Mouse (Mus musculus): Measurements from ENCODE around the gene Gm14862. TPM values are rescaled to one million over a fixed set of nuclear protein-coding genes. Genes with fewer than 3 reads are reported as not detected.
A peak's percentile ranks its signal among the peaks of the same experiment; 100 is the strongest.

Gene Gm14862
- polyA plus RNA-seq, 1 experiment from 2014 or later: not detected

- Histone ChIP-seq H3K9ac (ENCODE audit: low read depth, low read length) (no peak overlapping the region), H3K27me3 (replicated peaks; ENCODE audit: control insufficient read depth, insufficient read depth, low read length) (no peaks in the 10 kb centered on the region), H3K4me2 (replicated peaks; ENCODE audit: low read depth) (no peak overlapping the region), H3K4me3 (ENCODE audit: low read depth, low read length) (no peak overlapping the region), H3K36me3 (ENCODE audit: control insufficient read depth, insufficient read depth) (no peaks in the 10 kb centered on the region), H3K27ac (ENCODE audit: low read depth, low read length) (no peak overlapping the region), H3K9me3 (ENCODE audit: control insufficient read depth) (no peaks in the 10 kb centered on the region), H3K4me1 (replicated peaks; ENCODE audit: control insufficient read depth, insufficient read depth, low read length) (no peaks in the 10 kb centered on the region)
- TF ChIP-seq CTCF (IDR thresholded peaks at IDR 0.05; ENCODE audit: low read depth): no peak
- WGBS: 77% methylated on average over 5 of the region's 5 CpGs
- no peak for ATAC-seq
Measured at GRCm38 (mm10) chrX:9240737-9241591, 15.7 kb downstream of the Gm14862 start.

GRCm38 (mm10) chrX:9227105-9227504 is 29.6 kb downstream of the Gm14862 start:
- Histone ChIP-seq H3K36me3 (ENCODE audit: control insufficient read depth, insufficient read depth) (no peaks in the 10 kb centered on the region), H3K9me3 (ENCODE audit: control insufficient read depth) (no peaks in the 10 kb centered on the region), H3K9ac (ENCODE audit: low read depth, low read length) (no peak overlapping the region), H3K4me2 (replicated peaks; ENCODE audit: low read depth) (no peak overlapping the region), H3K4me1 (replicated peaks; ENCODE audit: control insufficient read depth, insufficient read depth, low read length) (no peaks in the 10 kb centered on the region), H3K27me3 (replicated peaks; ENCODE audit: control insufficient read depth, insufficient read depth, low read length) (no peaks in the 10 kb centered on the region), H3K27ac (ENCODE audit: low read depth, low read length) (no peak overlapping the region), H3K4me3 (ENCODE audit: low read depth, low read length) (no peak overlapping the region)
- no peak for ATAC-seq
- TF ChIP-seq CTCF (IDR thresholded peaks at IDR 0.05; ENCODE audit: low read depth): no peak
- 59% methylated on average over 2 of the region's 2 CpGs for WGBS

GRCm38 (mm10) chrX:9222412-9223221 is 34.1 kb downstream of the Gm14862 start:
- no peak for TF ChIP-seq CTCF (IDR thresholded peaks at IDR 0.05; ENCODE audit: low read depth)
- WGBS: 62% methylated on average over 3 of the region's 3 CpGs
- Histone ChIP-seq H3K4me1 (replicated peaks; ENCODE audit: control insufficient read depth, insufficient read depth, low read length) (no peaks in the 10 kb centered on the region), H3K9me3 (ENCODE audit: control insufficient read depth) (no peaks in the 10 kb centered on the region), H3K9ac (ENCODE audit: low read depth, low read length) (no peak overlapping the region), H3K27ac (ENCODE audit: low read depth, low read length) (no peak overlapping the region), H3K27me3 (replicated peaks; ENCODE audit: control insufficient read depth, insufficient read depth, low read length) (no peaks in the 10 kb centered on the region), H3K4me2 (replicated peaks; ENCODE audit: low read depth) (no peak overlapping the region), H3K4me3 (ENCODE audit: low read depth, low read length) (no peak overlapping the region), H3K36me3 (ENCODE audit: control insufficient read depth, insufficient read depth) (no peaks in the 10 kb centered on the region)
- peak; percentile 97 for ATAC-seq

GRCm38 (mm10) chrX:9221736-9222135 is 35.0 kb downstream of the Gm14862 start:
- no peak for TF ChIP-seq CTCF (IDR thresholded peaks at IDR 0.05; ENCODE audit: low read depth)
- H3K27ac ChIP-seq (ENCODE audit: low read depth, low read length): no peak overlapping the region
- WGBS: 70% methylated on average over 4 of the region's 4 CpGs

DNA sequence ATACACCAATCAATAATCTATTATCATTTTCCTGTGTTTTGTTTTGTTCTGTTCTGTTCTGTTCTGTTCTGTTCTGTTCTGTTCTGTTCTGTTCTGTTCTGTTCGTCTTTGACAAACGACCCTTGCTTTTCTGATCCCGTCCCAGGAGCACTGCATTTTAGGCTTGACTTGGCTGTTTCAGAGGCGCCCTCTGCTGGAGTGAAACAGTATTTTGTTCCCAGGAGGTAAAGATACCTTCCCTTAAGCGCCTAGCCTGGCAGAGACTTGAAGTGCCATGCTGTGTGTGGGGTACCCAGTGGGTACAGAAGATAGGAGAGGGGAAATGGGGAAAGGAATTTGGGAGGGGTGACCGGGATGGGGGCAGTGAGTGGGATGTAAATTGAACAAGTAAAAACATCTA is 35.5 kb downstream of the Gm14862 start:
- ATAC-seq: no peak
- Histone ChIP-seq H3K27ac (ENCODE audit: low read depth, low read length) (no peak overlapping the region), H3K36me3 (ENCODE audit: control insufficient read depth, insufficient read depth) (no peaks in the 10 kb centered on the region), H3K4me2 (replicated peaks; ENCODE audit: low read depth) (no peak overlapping the region), H3K4me1 (replicated peaks; ENCODE audit: control insufficient read depth, insufficient read depth, low read length) (no peaks in the 10 kb centered on the region), H3K27me3 (replicated peaks; ENCODE audit: control insufficient read depth, insufficient read depth, low read length) (no peaks in the 10 kb centered on the region), H3K9ac (ENCODE audit: low read depth, low read length) (no peak overlapping the region), H3K9me3 (ENCODE audit: control insufficient read depth) (no peaks in the 10 kb centered on the region), H3K4me3 (ENCODE audit: low read depth, low read length) (no peak overlapping the region)
- WGBS: 38% methylated on average over 6 of the region's 6 CpGs
- TF ChIP-seq CTCF (IDR thresholded peaks at IDR 0.05; ENCODE audit: low read depth): peak; percentile 71

More at GRCm38 (mm10) chrX:9221736-9222135, 35.0 kb downstream of the Gm14862 start:
- Histone ChIP-seq H3K9me3 (ENCODE audit: control insufficient read depth) (no peaks in the 10 kb centered on the region), H3K36me3 (ENCODE audit: control insufficient read depth, insufficient read depth) (no peaks in the 10 kb centered on the region), H3K4me2 (replicated peaks; ENCODE audit: low read depth) (no peak overlapping the region), H3K4me1 (replicated peaks; ENCODE audit: control insufficient read depth, insufficient read depth, low read length) (no peaks in the 10 kb centered on the region), H3K27me3 (replicated peaks; ENCODE audit: control insufficient read depth, insufficient read depth, low read length) (no peaks in the 10 kb centered on the region), H3K9ac (ENCODE audit: low read depth, low read length) (no peak overlapping the region), H3K4me3 (ENCODE audit: low read depth, low read length) (no peak overlapping the region)
- no peak for ATAC-seq

- no peaks in the 10 kb centered on the region for H3K4me1 ChIP-seq (replicated peaks; ENCODE audit: control insufficient read depth, insufficient read depth, low read length)
- H3K9ac ChIP-seq (ENCODE audit: low read depth, low read length): no peak overlapping the region
- WGBS: 88% methylated on average over 3 of the region's 3 CpGs
- H3K27me3 ChIP-seq (replicated peaks; ENCODE audit: control insufficient read depth, insufficient read depth, low read length): no peaks in the 10 kb centered on the region
- no peaks in the 10 kb centered on the region for H3K36me3 ChIP-seq (ENCODE audit: control insufficient read depth, insufficient read depth)
- H3K4me2 ChIP-seq (replicated peaks; ENCODE audit: low read depth): no peak overlapping the region
- no peak for ATAC-seq
- no peaks in the 10 kb centered on the region for H3K9me3 ChIP-seq (ENCODE audit: control insufficient read depth)
- TF ChIP-seq CTCF (IDR thresholded peaks at IDR 0.05; ENCODE audit: low read depth): no peak
- H3K4me3 ChIP-seq (ENCODE audit: low read depth, low read length): no peak overlapping the region
- H3K27ac ChIP-seq (ENCODE audit: low read depth, low read length): no peak overlapping the region
Measured at GRCm38 (mm10) chrX:9219570-9219969, 37.1 kb downstream of the Gm14862 start.
